Mouse (Mus musculus) midbrain, embryonic 11.5 days (tissue): ENCODE measurements at regions not wholly inside any gene's neighbourhood (a gene's known extent, or its start where the extent isn't known, plus 50 kb on each side); places are given as distances from the start of the nearest gene placed in this dataset.

Source experiments
- ATAC-seq: fragments of 200-750 bp; cut with Nextera tagmentation; 2 replicates; pipeline ENCODE4 v1.8.0; 2017; ENCODE audit warnings: moderate TSS enrichment, moderate library complexity; ENCODE audit not compliant: low FRiP score
- DNase-seq: peaks from one replicate; pipeline ENCODE4 v3.0.0; 2015; ENCODE audit warnings: low spot score; ENCODE audit errors: missing footprints
- H3K27ac ChIP-seq: fragments of 300-500 bp; sonication (generic); 2 replicates; pipeline ENCODE4 v1.5.1; 2014; ENCODE audit warnings: low read depth, low read length
- H3K27me3 ChIP-seq: fragments of 300-500 bp; sonication (generic); 2 replicates; pipeline ENCODE4 v1.6.1; 2014; ENCODE audit warnings: mild to moderate bottlenecking, low read length, moderate library complexity, mixed read lengths; ENCODE audit not compliant: control insufficient read depth, insufficient read depth
- H3K36me3 ChIP-seq: fragments of 300-500 bp; sonication (generic); 2 replicates; pipeline ENCODE4 v1.6.1; 2014; ENCODE audit warnings: mild to moderate bottlenecking, low read length, moderate library complexity, mixed read lengths; ENCODE audit not compliant: control insufficient read depth, insufficient read depth
- H3K4me1 ChIP-seq: fragments of 300-500 bp; sonication (generic); 2 replicates; pipeline ENCODE4 v1.6.1; 2014; ENCODE audit warnings: low read length; ENCODE audit not compliant: control insufficient read depth, insufficient read depth
- H3K4me2 ChIP-seq: fragments of 300-500 bp; sonication (generic); 2 replicates; pipeline ENCODE4 v1.6.1; 2014; ENCODE audit warnings: mild to moderate bottlenecking, moderate library complexity
- H3K4me3 ChIP-seq: fragments of 300-500 bp; sonication (generic); 2 replicates; pipeline ENCODE4 v1.5.1; 2014; ENCODE audit warnings: low read depth, low read length
- H3K9ac ChIP-seq: fragments of 300-500 bp; sonication (generic); 2 replicates; pipeline ENCODE4 v1.6.1; 2014; ENCODE audit warnings: low read length
- H3K9me3 ChIP-seq: fragments of 300-500 bp; sonication (generic); 2 replicates; pipeline ENCODE4 v1.6.1; 2016; ENCODE audit warnings: low read length; ENCODE audit not compliant: control insufficient read depth
- WGBS: fragments of 180-500 bp; shearing (Covaris S2); extraction: QIAGEN DNeasy Blood & Tissue Kit; methylation state at CpG from one replicate; pipeline ENCODE4 v1.1.7; 2014; 5-methylcytosine and 5-hydroxymethylcytosine counted together

DNA sequence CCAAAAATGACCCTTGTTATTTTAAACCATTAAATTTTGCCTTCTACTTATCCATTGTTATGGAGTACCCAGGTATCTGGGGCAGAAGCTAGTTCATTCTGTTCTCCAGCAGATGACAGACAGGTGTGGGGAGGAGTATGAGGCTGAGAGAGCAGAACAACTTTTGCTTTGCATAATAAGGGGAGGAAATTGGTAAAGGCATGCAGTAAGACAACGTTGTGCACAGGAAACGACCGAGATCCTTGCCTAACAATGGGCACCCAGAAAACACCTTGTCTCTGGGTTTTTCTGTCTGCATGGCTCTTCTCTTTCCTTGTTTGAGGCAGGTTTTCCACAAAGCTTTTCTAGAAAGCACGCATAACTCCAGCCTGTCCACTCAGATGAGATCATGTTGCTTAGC lies 220.4 kb downstream of the Tbx18 start:
- Histone ChIP-seq H3K36me3 (no peaks in the 10 kb centered on the region), H3K27ac (no peak overlapping the region), H3K4me1 (no peaks in the 10 kb centered on the region), H3K9me3 (no peaks in the 10 kb centered on the region), H3K4me2 (no peak overlapping the region), H3K27me3 (no peaks in the 10 kb centered on the region), H3K9ac (no peak overlapping the region), H3K4me3 (no peak overlapping the region)
- ATAC-seq (no peak), DNase-seq (no peak)
- 79% methylated on average over 4 of the region's 4 CpGs for WGBS

GRCm38 (mm10) chr9:87504673-87505385 lies 226.2 kb downstream of the Tbx18 start:
- Histone ChIP-seq H3K27ac (no peak overlapping the region), H3K27me3 (no peaks in the 10 kb centered on the region), H3K9ac (no peak overlapping the region), H3K4me1 (no peaks in the 10 kb centered on the region), H3K36me3 (no peaks in the 10 kb centered on the region), H3K4me3 (no peak overlapping the region), H3K9me3 (no peaks in the 10 kb centered on the region), H3K4me2 (no peak overlapping the region)
- ATAC-seq: no peak
- DNase-seq: peak; percentile 49
- WGBS: 71% methylated on average over 10 of the region's 10 CpGs

DNA sequence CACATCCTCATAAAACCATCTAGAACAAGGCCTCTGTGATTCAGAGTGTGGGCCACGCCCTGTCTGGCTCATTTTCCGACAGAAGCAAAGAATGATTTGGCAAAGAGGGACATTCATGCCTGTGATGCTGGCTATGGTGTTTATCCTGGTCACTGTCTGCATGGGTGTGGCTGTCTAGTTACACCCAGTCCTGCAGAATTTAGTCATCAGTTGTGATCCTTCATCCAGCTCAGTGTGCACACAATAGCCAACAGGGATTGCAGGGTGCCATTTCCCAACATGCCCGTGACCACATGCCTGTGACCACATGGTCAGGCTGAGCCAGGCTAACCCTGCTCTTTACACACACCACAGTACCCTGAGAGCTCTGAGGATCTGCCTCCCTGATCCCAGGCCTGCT lies 208.8 kb upstream of the Cep162 start:
- no peaks in the 10 kb centered on the region for H3K27me3 ChIP-seq
- WGBS: 90% methylated on average over 3 of the region's 3 CpGs

DNA sequence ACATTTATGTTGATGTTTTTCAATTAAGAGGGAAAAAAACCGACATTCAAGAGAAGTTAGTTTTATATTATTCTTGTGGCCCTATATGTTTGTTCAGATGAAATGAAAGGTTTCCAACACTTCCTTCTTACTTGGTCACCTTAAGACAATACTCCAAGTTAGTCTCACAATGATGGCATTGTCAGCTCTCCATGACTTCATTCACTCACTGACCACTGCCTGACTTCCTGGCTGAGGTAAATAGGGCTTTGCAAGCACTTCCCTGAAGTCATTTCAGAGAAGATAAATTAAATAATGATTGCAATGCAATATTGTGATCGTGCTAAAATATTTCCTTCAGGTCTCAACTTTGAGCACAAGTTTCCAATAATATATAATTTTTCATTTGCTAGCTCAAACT lies 197.9 kb upstream of the Cep162 start:
- H3K9ac ChIP-seq: no peak overlapping the region
- ATAC-seq: no peak
- WGBS: 80% methylated on average over 2 of the region's 2 CpGs

More for the DNA sequence above, 208.8 kb upstream of the Cep162 start:
- no peaks in the 10 kb centered on the region for H3K9me3 ChIP-seq
- no peaks in the 10 kb centered on the region for H3K4me1 ChIP-seq
- H3K4me3 ChIP-seq: no peak overlapping the region
- no peak for DNase-seq
- no peak overlapping the region for H3K27ac ChIP-seq
- no peak for ATAC-seq
- H3K36me3 ChIP-seq: no peaks in the 10 kb centered on the region
- H3K9ac ChIP-seq: no peak overlapping the region
- H3K4me2 ChIP-seq: no peak overlapping the region

GRCm38 (mm10) chr9:87452571-87452970 lies 197.2 kb upstream of the Cep162 start:
- H3K4me3 ChIP-seq: no peak overlapping the region
- H3K4me2 ChIP-seq: no peak overlapping the region
- no peaks in the 10 kb centered on the region for H3K36me3 ChIP-seq
- H3K4me1 ChIP-seq: no peaks in the 10 kb centered on the region
- no peak overlapping the region for H3K9ac ChIP-seq
- no peak for ATAC-seq
- H3K27me3 ChIP-seq: no peaks in the 10 kb centered on the region
- H3K9me3 ChIP-seq: no peaks in the 10 kb centered on the region
- H3K27ac ChIP-seq: no peak overlapping the region
- DNase-seq: no peak
- WGBS: 76% methylated on average over 2 of the region's 2 CpGs

More for the DNA sequence above, 197.9 kb upstream of the Cep162 start:
- H3K27ac ChIP-seq: no peak overlapping the region
- H3K4me1 ChIP-seq: no peaks in the 10 kb centered on the region
- H3K9me3 ChIP-seq: no peaks in the 10 kb centered on the region
- no peaks in the 10 kb centered on the region for H3K27me3 ChIP-seq
- no peak overlapping the region for H3K4me3 ChIP-seq
- no peak overlapping the region for H3K4me2 ChIP-seq
- DNase-seq: no peak
- H3K36me3 ChIP-seq: no peaks in the 10 kb centered on the region

- 66% methylated on average over 10 of the region's 10 CpGs for WGBS
- Histone ChIP-seq H3K9ac (no peak overlapping the region), H3K36me3 (no peaks in the 10 kb centered on the region), H3K4me2 (no peak overlapping the region), H3K4me1 (no peaks in the 10 kb centered on the region), H3K9me3 (no peaks in the 10 kb centered on the region), H3K27ac (no peak overlapping the region), H3K27me3 (no peaks in the 10 kb centered on the region), H3K4me3 (no peak overlapping the region)
- DNase-seq: no peak
- ATAC-seq: no peak
Measured at GRCm38 (mm10) chr9:87443467-87444235, 188.3 kb upstream of the Cep162 start.

- H3K9me3 ChIP-seq: no peaks in the 10 kb centered on the region
- ATAC-seq: no peak
- H3K4me3 ChIP-seq: no peak overlapping the region
- no peak overlapping the region for H3K9ac ChIP-seq
- DNase-seq: no peak
- no peaks in the 10 kb centered on the region for H3K4me1 ChIP-seq
- no peaks in the 10 kb centered on the region for H3K27me3 ChIP-seq
- no peak overlapping the region for H3K27ac ChIP-seq
- WGBS: 65% methylated on average over 8 of the region's 8 CpGs
- H3K4me2 ChIP-seq: no peak overlapping the region
- H3K36me3 ChIP-seq: no peaks in the 10 kb centered on the region
Measured at GRCm38 (mm10) chr9:87432072-87432471, 176.7 kb upstream of the Cep162 start.

- H3K4me2 ChIP-seq: no peak overlapping the region
- H3K4me1 ChIP-seq: no peaks in the 10 kb centered on the region
- H3K9me3 ChIP-seq: no peaks in the 10 kb centered on the region
- H3K36me3 ChIP-seq: no peaks in the 10 kb centered on the region
- ATAC-seq: no peak
- H3K4me3 ChIP-seq: no peak overlapping the region
- no peaks in the 10 kb centered on the region for H3K27me3 ChIP-seq
- DNase-seq: no peak
- no peak overlapping the region for H3K27ac ChIP-seq
- 70% methylated on average over 7 of the region's 7 CpGs for WGBS
- H3K9ac ChIP-seq: no peak overlapping the region
Measured at GRCm38 (mm10) chr9:87431523-87431922, 176.2 kb upstream of the Cep162 start.

- 68% methylated on average over 4 of the region's 4 CpGs for WGBS
- ATAC-seq (0 out of 2 replicates have a peak, but pooled peaks have one; percentile 22), DNase-seq (peak; percentile 92)
- Histone ChIP-seq H3K27me3 (no peaks in the 10 kb centered on the region), H3K4me2 (no peak overlapping the region), H3K36me3 (no peaks in the 10 kb centered on the region), H3K9me3 (no peaks in the 10 kb centered on the region), H3K27ac (no peak overlapping the region), H3K4me1 (no peaks in the 10 kb centered on the region), H3K9ac (no peak overlapping the region), H3K4me3 (no peak overlapping the region)
Measured at GRCm38 (mm10) chr9:87425201-87425600, 169.9 kb upstream of the Cep162 start.
